Mouse (Mus musculus): ENCODE measurements at regions not wholly inside any gene's neighbourhood (a gene's known extent, or its start where the extent isn't known, plus 50 kb on each side); places are given as distances from the start of the nearest gene placed in this dataset.

DNA sequence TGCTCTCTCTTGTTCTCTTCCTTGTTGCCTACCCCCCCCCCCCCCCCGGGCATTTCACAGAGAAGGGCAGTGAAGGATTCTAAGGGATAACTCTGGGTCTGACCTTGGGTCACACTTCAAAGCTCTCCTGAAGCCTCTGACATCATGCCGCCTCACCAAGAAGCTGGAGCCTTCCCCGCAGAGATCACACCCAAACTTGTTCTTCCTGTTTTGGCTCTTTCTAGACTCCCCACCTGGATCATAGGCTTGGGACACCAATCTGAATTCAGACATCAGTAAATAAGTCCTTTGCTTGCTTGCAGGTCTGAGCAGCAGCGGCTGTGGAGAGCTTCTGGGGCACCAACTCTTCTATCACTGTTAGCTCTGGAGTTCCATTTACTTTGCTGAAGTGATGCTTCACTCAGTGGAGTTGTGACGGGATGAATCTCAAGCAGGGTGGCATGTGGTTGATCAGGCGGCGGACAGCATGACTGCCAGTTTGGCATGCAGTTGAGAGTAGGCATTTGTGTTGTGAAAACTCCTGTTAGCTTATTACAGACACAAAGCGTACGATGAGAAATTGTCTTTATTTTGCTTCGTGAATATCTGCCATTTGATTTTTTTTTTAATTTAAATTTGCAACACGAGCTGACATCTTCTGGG lies 226.5 kb upstream of the Adgrl2 start:
- TF ChIP-seq CTCF (IDR thresholded peaks at IDR 0.05; ENCODE audit: low read depth, low read length): no peak
- TF ChIP-seq GATA1 (IDR thresholded peaks at IDR 0.05; ENCODE audit: borderline replicate concordance, low read length): no peak
- no peak for TF ChIP-seq TAL1 (conservative IDR thresholded peaks at IDR 0.05; ENCODE audit: low read depth, low read length)
- TF ChIP-seq POLR2AphosphoS5 (IDR thresholded peaks at IDR 0.05; ENCODE audit: insufficient replicate concordance, low read depth, low read length): no peak
- no peak for TF ChIP-seq GATA2 (IDR thresholded peaks at IDR 0.05; ENCODE audit: borderline replicate concordance, low read depth, low read length)
